In genomic region chr8:91802401-91803322, GRCm38 (mm10) we compare ENCODE assay signal across 8 mouse cellular contexts. TPM values are rescaled to one million over a fixed set of nuclear protein-coding genes. Genes with fewer than 3 reads are reported as not detected.
DNase-seq lines count a peak whose midpoint lies in the region; ATAC-seq and TF ChIP-seq lines count a peak whose summit lies in the region.

No protein-coding gene starts in this region.

- TF ChIP-seq CTCF in lung, embryonic 14.5 days (IDR thresholded peaks at IDR 0.05; ENCODE audit: low read depth) = no peak
- TF ChIP-seq CTCF in lung, postnatal 0 days (IDR thresholded peaks at IDR 0.05) = no peak
- no peak for TF ChIP-seq CTCF in thymus, adult 2 months (IDR thresholded peaks at IDR 0.05; ENCODE audit: borderline replicate concordance, control insufficient read depth, extremely low read depth, insufficient read depth, low read length, poor library complexity)

- no peak for ATAC-seq in lung, embryonic 14.5 days (ENCODE audit: insufficient read depth)
- ATAC-seq in hindbrain, embryonic 16.5 days = no peak
- ATAC-seq in lung, postnatal 0 days = no peak
- ATAC-seq in inflammation-experienced regulatory T-cells, adult 6 months = no peak

- TF ChIP-seq EP300 in lung, postnatal 0 days (IDR thresholded peaks at IDR 0.05) = no peak

- H3K9me3 ChIP-seq in lung, embryonic 14.5 days (ENCODE audit: low read depth, low read length) = no peaks in the 10 kb centered on the region
- H3K9me3 ChIP-seq in hindbrain, embryonic 16.5 days (ENCODE audit: control insufficient read depth, low read length) = no peaks in the 10 kb centered on the region
- H3K9me3 ChIP-seq in lung, postnatal 0 days (ENCODE audit: low read length) = no peaks in the 10 kb centered on the region

- H3K27ac ChIP-seq in lung, embryonic 14.5 days (ENCODE audit: low read depth) = peak overlapping the region; percentile 71
- H3K27ac ChIP-seq in hindbrain, embryonic 16.5 days (ENCODE audit: low read depth, low read length) = peak overlapping the region; percentile 50; the same call in 1 of the 2 replicates
- H3K27ac ChIP-seq in lung, postnatal 0 days (ENCODE audit: low read length) = peak overlapping the region; percentile 90
- H3K27ac ChIP-seq in thymus, adult 2 months (ENCODE audit: control insufficient read depth, insufficient read depth, low read length) = no peak overlapping the region

- H3K36me3 ChIP-seq in lung, embryonic 14.5 days (ENCODE audit: insufficient read depth) = 0 out of 2 replicates have a peak, but pooled peaks cover 4% of the 10 kb centered on the region
- no peaks in the 10 kb centered on the region for H3K36me3 ChIP-seq in hindbrain, embryonic 16.5 days (ENCODE audit: control insufficient read depth, insufficient read depth, low read length)
- no peaks in the 10 kb centered on the region for H3K36me3 ChIP-seq in lung, postnatal 0 days (ENCODE audit: insufficient read depth, low read length)
- no peaks in the 10 kb centered on the region for H3K36me3 ChIP-seq in thymus, adult 2 months (ENCODE audit: control insufficient read depth, insufficient read depth, low read length)

- no peaks in the 10 kb centered on the region for H3K4me1 ChIP-seq in lung, embryonic 14.5 days (ENCODE audit: insufficient read depth)
- H3K4me1 ChIP-seq in hindbrain, embryonic 16.5 days (ENCODE audit: control insufficient read depth, insufficient read depth, low read depth, low read length) = peaks cover 44% of the 10 kb centered on the region
- H3K4me1 ChIP-seq in lung, postnatal 0 days (ENCODE audit: insufficient read depth, low read depth, low read length) = 0 out of 2 replicates have a peak, but pooled peaks cover 4% of the 10 kb centered on the region
- peaks cover 7% of the 10 kb centered on the region for H3K4me1 ChIP-seq in thymus, adult 2 months (replicated peaks; ENCODE audit: control insufficient read depth, insufficient read depth, low read length)

- peak overlapping the region; percentile 89 for H3K9ac ChIP-seq in lung, embryonic 14.5 days
- H3K9ac ChIP-seq in hindbrain, embryonic 16.5 days (ENCODE audit: low read depth, low read length) = peak overlapping the region; percentile 78
- H3K9ac ChIP-seq in lung, postnatal 0 days (replicated peaks; ENCODE audit: low read depth) = 0 out of 2 replicates have a peak overlapping the region, but pooled peaks have one; percentile 3

- intact Hi-C loops in left cerebral cortex, postnatal 10 days (cut with DNase I) = loop anchor here (2.0 to 10.0 kb wide), 3 partner anchors 428 to 872 kb away; partner anchors contain the start of gene Irx6

- TF ChIP-seq POLR2A in thymus, adult 2 months (IDR thresholded peaks at IDR 0.05; ENCODE audit: control insufficient read depth, extremely low read depth, insufficient read depth, low read length, poor library complexity) = no peak

- H3K27me3 ChIP-seq in lung, embryonic 14.5 days (ENCODE audit: insufficient read depth, low read length) = peaks cover 98% of the 10 kb centered on the region
- peaks cover 16% of the 10 kb centered on the region for H3K27me3 ChIP-seq in hindbrain, embryonic 16.5 days (replicated peaks; ENCODE audit: control insufficient read depth, insufficient read depth, low read length)
- peaks cover 61% of the 10 kb centered on the region for H3K27me3 ChIP-seq in lung, postnatal 0 days (replicated peaks; ENCODE audit: insufficient read depth, low read length)
- peaks cover 39% of the 10 kb centered on the region; the same call in 1 of the 2 replicates for H3K27me3 ChIP-seq in thymus, adult 2 months (ENCODE audit: control insufficient read depth, insufficient read depth, low read length)

- H3K4me2 ChIP-seq in lung, embryonic 14.5 days = peak overlapping the region; percentile 85
- peak overlapping the region; percentile 88 for H3K4me2 ChIP-seq in hindbrain, embryonic 16.5 days (ENCODE audit: low read length)
- H3K4me2 ChIP-seq in lung, postnatal 0 days (replicated peaks; ENCODE audit: low read depth, low read length) = peak overlapping the region; percentile 92

- H3K4me3 ChIP-seq in lung, embryonic 14.5 days (ENCODE audit: low read depth, low read length) = peak overlapping the region; percentile 66
- peak overlapping the region; percentile 64 for H3K4me3 ChIP-seq in hindbrain, embryonic 16.5 days (ENCODE audit: low read length)
- H3K4me3 ChIP-seq in lung, postnatal 0 days (ENCODE audit: low read depth, low read length) = peak overlapping the region; percentile 72
- no peak overlapping the region for H3K4me3 ChIP-seq in thymus, adult 2 months (ENCODE audit: control insufficient read depth, insufficient read depth, low read length)

- peak; percentile 66 for DNase-seq in lung, embryonic 14.5 days
- no peak for DNase-seq in lung, adult 18-20 months
- peak; percentile 60 for DNase-seq in lung, postnatal 0 days (ENCODE audit: low spot score)
- no peak for DNase-seq in thymus, adult 2 months
- DNase-seq in left cerebral cortex, postnatal 10 days (ENCODE audit: extremely low spot score in 1 of 2, low spot score in 2 of 2) = no peak
- no peak for DNase-seq in layer of hippocampus, postnatal 36 days

- WGBS in lung, embryonic 14.5 days = 3% methylated on average over 29 of the region's 29 CpGs
- WGBS in hindbrain, embryonic 16.5 days = 8% methylated on average over 29 of the region's 29 CpGs
- 3% methylated on average over 29 of the region's 29 CpGs for WGBS in lung, postnatal 0 days
- 14% methylated on average over 29 of the region's 29 CpGs for WGBS in thymus, adult 2 months

RNA-seq across cellular contexts. Expression of gene Irx3, which starts 0.8 kb away (rescaled TPM):
- 25.5 and 29.9 TPM in 2 replicates for polyA plus RNA-seq in lung, embryonic 14.5 days (2014; fragmentation: Nextera tagmentation; extraction: Ambion mirVana)
- 9.0 and 10.5 TPM in 2 replicates for polyA plus RNA-seq in hindbrain, embryonic 16.5 days (2015; fragmentation: Nextera tagmentation; extraction: Ambion mirVana)
- polyA plus RNA-seq in lung, postnatal 0 days (2015; fragmentation: Nextera tagmentation; extraction: Ambion mirVana) = 36.6 and 43.9 TPM in 2 replicates
- 1.7 and 2.9 TPM in 2 replicates for polyA plus RNA-seq in thymus, adult 2 months (2012; rRNA removed)
- polyA plus RNA-seq in inflammation-experienced regulatory T-cells, adult 6 months (2017; shearing (Covaris generic)) = not detected
- total RNA-seq in left cerebral cortex, postnatal 10 days (2021) = under 1 TPM; 0.17 to 0.18 TPM
- under 1 TPM; 0.23 to 0.25 TPM for total RNA-seq in layer of hippocampus, postnatal 36 days (2021)

Comparison
In these comparisons a context has a peak if more than half of its experiments do, and no peak if none do; other contexts are left out.
1. DNase-seq: peak in lung, embryonic 14.5 days (single experiment) and lung, postnatal 0 days (single experiment); none in lung, adult 18-20 months (0 of 2), thymus, adult 2 months (single experiment), left cerebral cortex, postnatal 10 days (0 of 2) and layer of hippocampus, postnatal 36 days (0 of 2).
2. H3K9ac ChIP-seq: peak in every context shown above with its lines; median percentile 89 in lung, embryonic 14.5 days; 78 in hindbrain, embryonic 16.5 days; 3 in lung, postnatal 0 days.
3. Peak in every context shown above with its lines, with median percentiles within 50 percentile points of each other: H3K4me2 ChIP-seq.